Mouse (Mus musculus) lung, embryonic 15.5 days (tissue): ENCODE results near the gene Ifi209. TPM values are rescaled to one million over a fixed set of nuclear protein-coding genes. Genes with fewer than 3 reads are reported as not detected.

Source experiments
- ATAC-seq: fragments of 200-750 bp; cut with Nextera tagmentation; 2 replicates; pipeline ENCODE4 v1.8.0; 2017; ENCODE audit warnings: moderate number of reproducible peaks, borderline replicate concordance; ENCODE audit not compliant: low FRiP score, low TSS enrichment; ENCODE audit errors: extremely low read depth
- H3K27ac ChIP-seq: fragments of 300-500 bp; sonication (generic); 2 replicates; pipeline ENCODE4 v1.5.1; 2015; ENCODE audit warnings: moderate library complexity, mild to moderate bottlenecking, inconsistent platforms
- H3K27me3 ChIP-seq: fragments of 300-500 bp; sonication (generic); 2 replicates; pipeline ENCODE4 v1.6.1; 2015; ENCODE audit warnings: inconsistent platforms
- H3K36me3 ChIP-seq: fragments of 300-500 bp; sonication (generic); 2 replicates; pipeline ENCODE4 v1.6.1; 2015; ENCODE audit warnings: inconsistent platforms
- H3K4me1 ChIP-seq: fragments of 300-500 bp; sonication (generic); 2 replicates; pipeline ENCODE4 v1.6.1; 2015; ENCODE audit warnings: inconsistent platforms
- H3K4me2 ChIP-seq: fragments of 300-500 bp; sonication (generic); 2 replicates; pipeline ENCODE4 v1.6.1; 2015; ENCODE audit warnings: inconsistent platforms, mild to moderate bottlenecking, moderate library complexity
- H3K4me3 ChIP-seq: fragments of 300-500 bp; sonication (generic); 2 replicates; pipeline ENCODE4 v1.5.1; 2015; ENCODE audit warnings: mild to moderate bottlenecking, inconsistent platforms
- H3K9ac ChIP-seq: fragments of 300-500 bp; sonication (generic); 2 replicates; pipeline ENCODE4 v1.6.1; 2015; ENCODE audit warnings: inconsistent platforms
- H3K9me3 ChIP-seq: fragments of 300-500 bp; sonication (generic); 2 replicates; pipeline ENCODE4 v1.6.1; 2016; ENCODE audit warnings: inconsistent platforms
- WGBS: fragments of 180-500 bp; shearing (Covaris S2); methylation state at CpG from one replicate; pipeline ENCODE4 v1.1.7; 2015; 5-methylcytosine and 5-hydroxymethylcytosine counted together
- microRNA-seq: library from miRNA; unstranded; fragments of <30 nt; microRNA quantifications from one replicate; pipeline ENCODE4, GENCODE M21; 2016
- polyA plus RNA-seq: library from polyadenylated mRNA; unstranded; fragments of >200 nt; fragmentation: Nextera tagmentation; extraction: Ambion mirVana; gene quantifications from 2 replicates; pipeline ENCODE4 v1.2.1, GENCODE M21; 2015

Gene Ifi209
- polyA plus RNA-seq, 1 experiment from 2014 or later, result 0.44 TPM

DNA sequence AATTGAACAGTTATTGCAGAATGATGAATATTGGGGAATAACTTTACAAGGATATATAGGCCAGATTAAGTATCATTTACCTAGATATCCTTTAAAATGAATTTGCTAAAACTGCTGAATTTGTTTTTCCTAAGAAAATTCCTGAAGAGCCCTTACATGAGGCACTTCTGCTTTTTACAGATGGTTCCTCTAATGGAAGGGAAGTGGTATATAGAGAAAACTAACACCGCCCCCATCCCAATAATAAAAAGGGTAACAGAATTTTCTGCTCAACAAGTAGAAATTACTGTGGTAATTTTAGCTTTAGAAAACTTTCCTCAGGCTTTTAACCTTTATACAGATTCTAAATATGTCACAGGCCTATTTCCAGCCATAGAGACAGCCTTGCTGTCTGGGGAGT lies 63.6 kb downstream of the Ifi209 start:
- H3K27me3 ChIP-seq, result no peaks in the 10 kb centered on the region
- no peak for ATAC-seq
- no peak overlapping the region for H3K4me3 ChIP-seq
- no peak overlapping the region for H3K4me2 ChIP-seq
- H3K4me1 ChIP-seq, result no peaks in the 10 kb centered on the region
- H3K36me3 ChIP-seq, result no peaks in the 10 kb centered on the region
- 84% methylated on average over 1 of the region's 1 CpGs for WGBS
- no peak overlapping the region for H3K27ac ChIP-seq
- no peak overlapping the region for H3K9ac ChIP-seq
- no peaks in the 10 kb centered on the region for H3K9me3 ChIP-seq

Small RNA genes within 50 kb of the gene (microRNA-seq; reads per million reads assigned to microRNA genes)
- not detected for gene Gm44339

Other genes with a start within 250 kb of the Ifi209 start
- gene Ifi206, start 139.9 kb upstream of the Ifi209 start, polyA plus RNA-seq, result 0.21 and 0.34 TPM in 2 replicates
- gene Ifi214, start 95.0 kb upstream of the Ifi209 start, polyA plus RNA-seq, result 0.04 TPM in 1 of 2 replicates, not detected in the other
- gene Ifi213, start 31.6 kb upstream of the Ifi209 start, polyA plus RNA-seq, result 0.06 and 0.10 TPM in 2 replicates
- gene Ifi208, start 42.8 kb downstream of the Ifi209 start, polyA plus RNA-seq, result 0.09 TPM in 1 of 2 replicates, not detected in the other
- gene Ifi207, start 110.8 kb downstream of the Ifi209 start, polyA plus RNA-seq, result 0.67 and 0.89 TPM in 2 replicates
- gene Ifi204, start 136.0 kb downstream of the Ifi209 start, polyA plus RNA-seq, result 1.9 and 2.6 TPM in 2 replicates